Mouse (Mus musculus) intestine, embryonic 16.5 days (tissue): ENCODE measurements at regions not wholly inside any gene's neighbourhood (a gene's known extent, or its start where the extent isn't known, plus 50 kb on each side); places are given as distances from the start of the nearest gene placed in this dataset.
A peak's percentile ranks its signal among the peaks of the same experiment; 100 is the strongest.

Source experiments
- ATAC-seq: fragments of 200-750 bp; cut with Nextera tagmentation; 2 replicates; pipeline ENCODE4 v1.8.0; 2017; ENCODE audit warnings: moderate TSS enrichment, moderate library complexity
- H3K27ac ChIP-seq: fragments of 300-500 bp; sonication (generic); 2 replicates; pipeline ENCODE4 v1.5.1; 2014; ENCODE audit warnings: mild to moderate bottlenecking, low read length
- H3K27me3 ChIP-seq: fragments of 300-500 bp; sonication (generic); replicated peaks from 2 replicates; pipeline ENCODE4 v1.6.1; 2014; ENCODE audit warnings: low read length, control low read depth, mixed read lengths; ENCODE audit not compliant: control insufficient read depth, insufficient read depth
- H3K36me3 ChIP-seq: fragments of 300-500 bp; sonication (generic); 2 replicates; pipeline ENCODE4 v1.6.1; 2014; ENCODE audit warnings: low read length, control low read depth; ENCODE audit not compliant: control insufficient read depth, insufficient read depth
- H3K4me1 ChIP-seq: fragments of 300-500 bp; sonication (generic); 2 replicates; pipeline ENCODE4 v1.6.1; 2014; ENCODE audit warnings: low read length, control low read depth, mixed read lengths; ENCODE audit not compliant: control insufficient read depth, insufficient read depth
- H3K4me2 ChIP-seq: fragments of 300-500 bp; sonication (generic); 2 replicates; pipeline ENCODE4 v1.6.1; 2014; ENCODE audit warnings: low read depth, low read length, control low read depth
- H3K4me3 ChIP-seq: fragments of 300-500 bp; sonication (generic); 2 replicates; pipeline ENCODE4 v1.5.1; 2014; ENCODE audit warnings: mild to moderate bottlenecking, low read length
- H3K9ac ChIP-seq: fragments of 300-500 bp; sonication (generic); 2 replicates; pipeline ENCODE4 v1.6.1; 2014; ENCODE audit warnings: low read depth, low read length
- H3K9me3 ChIP-seq: fragments of 300-500 bp; sonication (generic); 2 replicates; pipeline ENCODE4 v1.6.1; 2016; ENCODE audit warnings: low read length, control low read depth; ENCODE audit not compliant: control insufficient read depth
- whole genome bisulfite sequencing: fragments of 180-500 bp; shearing (Covaris S2); extraction: QIAGEN DNeasy Blood & Tissue Kit; methylation state at CpG from one replicate; pipeline ENCODE4 v1.1.7; 2014; 5-methylcytosine and 5-hydroxymethylcytosine counted together

DNA sequence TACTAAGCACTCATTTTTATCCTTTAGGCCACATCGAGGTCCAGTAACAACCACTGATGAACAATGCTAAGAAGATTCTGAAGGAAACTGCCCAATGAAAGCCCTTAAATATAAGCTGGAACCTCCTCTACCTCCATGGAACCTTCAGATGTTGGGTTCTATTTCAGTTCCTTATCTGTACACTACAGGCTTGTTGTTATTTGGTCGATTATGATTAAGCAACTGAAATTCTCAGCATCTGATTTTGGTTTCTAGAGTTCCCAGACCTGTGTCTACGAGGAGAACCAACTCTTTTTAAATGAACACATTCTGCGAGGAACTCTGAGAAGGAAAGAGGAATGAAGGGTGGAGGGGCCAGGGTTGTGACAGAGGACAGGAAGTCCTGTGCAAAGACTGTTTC, 253.5 kb downstream of the Ndfip2 start:
- Histone ChIP-seq H3K27me3 (no peaks in the 10 kb centered on the region), H3K36me3 (no peaks in the 10 kb centered on the region), H3K4me1 (no peaks in the 10 kb centered on the region), H3K9me3 (no peaks in the 10 kb centered on the region), H3K4me3 (no peak overlapping the region), H3K4me2 (no peak overlapping the region), H3K9ac (no peak overlapping the region), H3K27ac (no peak overlapping the region)
- WGBS = 85% methylated on average over 4 of the region's 4 CpGs
- ATAC-seq = no peak

DNA sequence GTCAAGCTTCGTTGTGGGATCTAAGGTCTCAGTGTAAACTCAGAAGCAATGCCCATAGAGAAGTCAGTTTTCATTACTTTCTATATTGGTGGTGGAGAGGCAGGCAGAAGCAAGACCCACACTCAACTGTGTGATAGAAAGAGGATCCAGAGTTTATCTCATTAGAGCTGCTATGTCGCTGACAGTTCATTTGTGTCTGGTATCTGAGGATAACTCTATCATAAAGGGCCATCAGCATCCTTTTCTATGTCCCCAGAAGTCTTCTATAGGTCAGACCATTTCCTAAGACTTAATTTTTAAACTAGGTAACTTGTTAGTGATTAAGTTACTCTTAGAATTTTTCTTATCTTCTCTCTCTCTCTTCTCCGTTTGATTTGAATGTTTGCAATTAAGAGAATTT, 252.8 kb downstream of the Ndfip2 start:
- Histone ChIP-seq H3K4me3 (no peak overlapping the region), H3K27me3 (no peaks in the 10 kb centered on the region), H3K9me3 (no peaks in the 10 kb centered on the region), H3K4me1 (no peaks in the 10 kb centered on the region), H3K4me2 (no peak overlapping the region), H3K9ac (no peak overlapping the region), H3K27ac (no peak overlapping the region), H3K36me3 (no peaks in the 10 kb centered on the region)
- 79% methylated on average over 3 of the region's 3 CpGs for WGBS
- ATAC-seq = no peak

DNA sequence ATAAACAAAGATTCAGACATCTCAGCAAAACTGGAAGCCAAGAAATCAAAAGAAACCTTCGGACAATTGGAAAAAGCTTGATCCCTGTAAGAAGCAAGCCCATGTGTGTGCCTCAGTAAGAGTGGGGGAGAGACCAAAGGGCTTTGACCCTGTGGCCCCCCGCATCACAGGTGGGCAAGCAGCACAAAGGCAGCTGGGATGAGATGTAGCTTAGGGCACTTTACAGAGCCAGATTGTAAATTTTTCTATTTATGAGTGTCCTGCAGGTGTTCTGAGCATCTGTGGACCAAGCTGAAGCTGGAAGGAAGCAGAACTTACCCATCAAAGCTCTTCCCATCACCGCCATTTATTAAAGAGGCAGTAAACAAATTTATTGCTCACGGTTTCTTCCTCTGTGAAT, 246.9 kb downstream of the Ndfip2 start:
- H3K9ac ChIP-seq = no peak overlapping the region
- H3K27ac ChIP-seq = no peak overlapping the region
- no peaks in the 10 kb centered on the region for H3K36me3 ChIP-seq
- WGBS = 77% methylated on average over 4 of the region's 4 CpGs
- H3K4me1 ChIP-seq = peaks cover 17% of the 10 kb centered on the region; the same call in 1 of the 2 replicates
- no peak overlapping the region for H3K4me2 ChIP-seq
- H3K9me3 ChIP-seq = no peaks in the 10 kb centered on the region
- no peak overlapping the region for H3K4me3 ChIP-seq
- ATAC-seq = no peak
- H3K27me3 ChIP-seq = no peaks in the 10 kb centered on the region

DNA sequence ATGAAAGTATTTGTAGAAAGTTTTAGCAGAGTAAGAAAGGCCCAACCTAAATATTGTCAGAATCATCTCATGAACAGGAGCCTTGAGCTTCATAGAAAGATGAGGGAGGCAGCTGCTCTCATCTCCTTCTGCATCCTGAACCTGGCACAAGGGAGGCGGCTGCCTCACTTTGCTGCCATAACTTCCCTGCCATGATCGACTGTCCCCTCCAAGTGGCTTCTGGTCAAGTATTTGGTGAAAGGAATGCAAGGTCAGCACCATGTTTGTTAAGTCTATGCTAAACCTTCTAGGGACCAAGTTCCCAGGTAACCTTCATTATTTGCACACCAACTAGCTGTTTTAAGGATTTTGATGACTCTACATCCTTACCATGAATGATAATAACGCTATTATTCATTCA, 246.0 kb downstream of the Ndfip2 start:
- no peaks in the 10 kb centered on the region for H3K9me3 ChIP-seq
- H3K4me2 ChIP-seq = no peak overlapping the region
- H3K4me1 ChIP-seq = peaks cover 21% of the 10 kb centered on the region
- H3K36me3 ChIP-seq = no peaks in the 10 kb centered on the region
- H3K27me3 ChIP-seq = no peaks in the 10 kb centered on the region
- no peak for ATAC-seq
- no peak overlapping the region for H3K4me3 ChIP-seq
- 95% methylated on average over 3 of the region's 3 CpGs for WGBS
- H3K9ac ChIP-seq = no peak overlapping the region
- H3K27ac ChIP-seq = no peak overlapping the region

DNA sequence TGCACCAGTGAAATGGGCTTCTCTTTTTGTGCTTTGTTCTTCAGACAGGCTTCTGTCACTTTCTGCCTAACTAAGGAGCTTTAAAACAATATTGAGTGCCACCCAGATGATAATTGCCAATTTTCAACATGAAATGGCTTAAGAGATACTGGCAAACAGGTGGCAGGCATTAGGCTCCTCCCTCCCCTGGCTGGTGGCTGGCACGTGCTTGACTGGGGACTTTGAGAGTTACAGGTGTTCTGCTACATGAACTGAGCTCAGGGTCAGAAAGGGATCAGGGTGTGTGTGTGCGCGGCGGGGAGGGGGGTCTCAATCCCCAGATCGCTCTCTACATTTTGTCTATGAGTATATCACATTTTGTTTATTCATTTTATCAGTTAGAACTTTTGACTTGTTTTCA, 245.4 kb downstream of the Ndfip2 start:
- H3K9me3 ChIP-seq = no peaks in the 10 kb centered on the region
- no peak overlapping the region for H3K4me2 ChIP-seq
- ATAC-seq = no peak
- no peak overlapping the region for H3K27ac ChIP-seq
- H3K27me3 ChIP-seq = no peaks in the 10 kb centered on the region
- peaks cover 25% of the 10 kb centered on the region for H3K4me1 ChIP-seq
- no peak overlapping the region for H3K9ac ChIP-seq
- no peak overlapping the region for H3K4me3 ChIP-seq
- 81% methylated on average over 5 of the region's 5 CpGs for WGBS
- H3K36me3 ChIP-seq = no peaks in the 10 kb centered on the region

DNA sequence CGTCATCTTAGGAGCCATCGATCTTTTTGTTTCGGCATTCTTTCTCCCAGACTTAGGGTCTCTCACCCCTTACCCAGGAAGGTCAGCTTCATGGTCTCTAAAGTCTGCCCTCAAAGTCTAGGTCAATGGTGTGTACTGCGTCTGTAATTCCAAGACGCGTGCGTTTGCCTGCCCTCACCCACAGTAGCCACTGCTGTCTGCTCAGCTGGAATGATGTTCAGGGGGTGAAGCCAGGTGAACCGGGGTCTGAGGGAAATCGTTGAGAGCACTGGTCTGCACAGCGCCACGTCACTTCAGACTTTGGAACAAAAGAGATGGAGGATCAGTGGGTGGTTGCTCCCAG, 244.2 kb downstream of the Ndfip2 start:
- Histone ChIP-seq H3K27me3 (no peaks in the 10 kb centered on the region), H3K9ac (no peak overlapping the region), H3K4me1 (peaks cover 29% of the 10 kb centered on the region), H3K27ac (no peak overlapping the region), H3K9me3 (no peaks in the 10 kb centered on the region), H3K4me2 (no peak overlapping the region; the same call in 1 of the 2 replicates), H3K36me3 (no peaks in the 10 kb centered on the region), H3K4me3 (no peak overlapping the region)
- WGBS = 32% methylated on average over 11 of the region's 11 CpGs
- ATAC-seq = no peak; the same call in 1 of the 2 replicates

DNA sequence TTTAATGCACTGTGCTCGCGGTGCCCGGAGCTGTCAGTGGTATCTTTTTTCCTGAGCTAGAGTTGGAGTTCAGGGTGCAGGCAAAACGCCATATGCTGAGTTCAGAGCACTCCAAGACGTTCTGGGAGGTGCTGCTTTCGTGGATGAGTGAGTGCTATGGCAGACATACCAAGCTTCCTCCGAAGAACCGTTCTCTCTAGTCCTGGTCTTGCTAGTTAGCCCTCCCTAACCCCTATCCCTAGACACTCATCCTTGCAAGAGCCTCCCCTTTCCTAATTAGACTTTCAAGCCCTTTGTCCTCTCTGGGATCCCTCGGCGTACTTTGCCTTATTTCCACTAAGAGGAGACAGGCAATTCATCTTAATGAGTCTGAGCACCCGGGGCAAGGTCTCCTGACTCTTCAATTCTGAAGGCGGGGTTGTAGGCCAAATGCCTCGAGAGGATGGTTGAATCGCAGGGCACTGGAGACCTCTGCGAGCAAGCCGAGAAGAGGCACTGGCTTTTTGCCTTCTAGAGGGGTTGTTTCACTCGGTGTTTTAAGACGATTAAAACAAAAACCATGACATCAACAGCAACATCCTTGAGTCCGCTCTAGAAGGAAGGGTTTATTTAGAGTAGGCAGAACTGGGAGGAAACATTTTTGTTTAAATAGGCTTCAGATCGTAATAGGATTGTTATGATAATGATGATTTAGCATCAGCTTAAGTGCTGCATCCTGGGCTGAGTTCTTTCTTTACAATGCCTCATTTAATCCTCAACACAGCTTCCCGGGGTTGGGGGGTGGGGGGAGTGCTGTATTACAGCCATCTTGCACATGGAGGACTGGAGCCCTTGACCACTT, 243.6 kb downstream of the Ndfip2 start:
- 0 out of 2 replicates have a peak overlapping the region, but pooled peaks have one; percentile 3 for H3K27ac ChIP-seq
- H3K9me3 ChIP-seq = no peaks in the 10 kb centered on the region
- 10% methylated on average over 21 of the region's 21 CpGs for WGBS
- H3K4me2 ChIP-seq = peak overlapping the region; percentile 20
- no peaks in the 10 kb centered on the region for H3K27me3 ChIP-seq
- no peak overlapping the region for H3K9ac ChIP-seq
- ATAC-seq = peak; percentile 69
- H3K4me3 ChIP-seq = no peak overlapping the region
- H3K36me3 ChIP-seq = no peaks in the 10 kb centered on the region
- H3K4me1 ChIP-seq = peaks cover 29% of the 10 kb centered on the region

DNA sequence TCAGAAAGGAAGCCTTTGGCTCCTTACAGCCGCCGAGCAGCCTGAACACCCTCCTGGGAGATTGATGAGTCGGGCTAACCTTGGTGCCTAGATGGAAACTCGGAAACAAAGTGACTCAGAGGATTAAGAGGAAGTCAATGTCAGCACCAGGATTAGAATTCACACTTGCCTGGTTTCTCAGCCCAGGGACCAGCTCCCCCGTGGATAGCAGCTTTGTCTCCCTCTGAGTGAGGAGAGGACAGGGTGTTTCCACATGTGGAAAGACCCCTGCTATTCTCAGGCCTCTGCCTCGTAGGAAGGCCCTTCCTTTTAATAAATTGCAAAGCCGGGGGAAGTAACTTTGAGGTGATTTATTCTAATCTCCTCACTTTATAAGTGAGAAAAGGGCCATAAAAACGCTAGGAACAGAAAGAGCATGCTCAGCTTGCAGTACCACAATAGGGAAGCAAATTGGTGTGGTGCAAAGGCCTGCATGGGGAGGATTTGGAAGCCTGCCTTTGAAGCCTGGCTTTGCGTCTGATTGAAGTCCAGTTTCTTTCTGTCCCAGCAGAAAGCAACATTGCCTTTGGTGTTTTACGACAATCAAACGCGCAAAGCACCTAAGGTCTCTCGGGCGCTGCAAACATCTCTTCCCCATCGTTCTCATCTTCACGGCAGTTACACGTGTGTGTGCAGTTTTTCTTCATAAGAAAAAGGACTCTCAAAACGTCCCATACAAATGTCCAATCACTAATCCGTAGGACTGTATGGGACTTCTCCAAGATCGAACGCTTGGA, 242.8 kb downstream of the Ndfip2 start:
- no peak overlapping the region for H3K27ac ChIP-seq
- H3K4me1 ChIP-seq = peaks cover 29% of the 10 kb centered on the region
- no peaks in the 10 kb centered on the region for H3K27me3 ChIP-seq
- H3K4me3 ChIP-seq = no peak overlapping the region
- ATAC-seq = no peak
- no peaks in the 10 kb centered on the region for H3K36me3 ChIP-seq
- WGBS = 22% methylated on average over 21 of the region's 21 CpGs
- H3K4me2 ChIP-seq = peak overlapping the region; percentile 20
- H3K9ac ChIP-seq = no peak overlapping the region
- no peaks in the 10 kb centered on the region for H3K9me3 ChIP-seq

DNA sequence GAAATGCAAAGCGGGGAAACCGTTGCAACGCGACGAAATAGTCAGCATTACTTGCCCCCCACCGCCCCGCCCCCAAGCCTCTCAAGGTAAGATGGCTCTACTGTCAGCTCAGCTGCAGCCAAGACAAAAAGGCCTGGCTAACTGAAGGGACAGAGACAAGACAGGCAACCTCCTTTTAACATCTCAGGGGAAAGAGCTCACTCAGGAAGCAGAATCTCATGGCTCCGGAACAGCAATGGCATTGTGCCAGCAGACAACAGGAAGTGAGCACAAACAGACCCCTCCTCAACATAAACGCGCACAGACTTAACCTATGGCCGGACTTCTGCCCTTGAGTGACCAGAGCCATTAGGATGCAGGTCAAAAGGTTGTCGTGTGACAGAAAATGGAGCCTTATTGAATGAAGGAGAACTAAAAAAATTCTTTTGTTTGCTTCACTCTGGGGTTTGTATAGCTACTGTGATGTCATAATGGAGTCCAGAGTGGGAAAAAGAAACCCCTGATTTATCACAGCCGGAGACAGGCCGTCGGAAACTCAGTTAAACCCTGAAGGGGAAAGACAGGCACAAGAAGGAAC, 241.0 kb downstream of the Ndfip2 start:
- ATAC-seq = no peak
- H3K4me2 ChIP-seq = 0 out of 2 replicates have a peak overlapping the region, but pooled peaks have one; percentile 20
- no peaks in the 10 kb centered on the region for H3K9me3 ChIP-seq
- no peak overlapping the region; the same call in 1 of the 2 replicates for H3K4me3 ChIP-seq
- H3K36me3 ChIP-seq = no peaks in the 10 kb centered on the region
- no peaks in the 10 kb centered on the region for H3K27me3 ChIP-seq
- H3K27ac ChIP-seq = no peak overlapping the region
- 25% methylated on average over 15 of the region's 15 CpGs for WGBS
- no peak overlapping the region for H3K9ac ChIP-seq
- H3K4me1 ChIP-seq = peaks cover 29% of the 10 kb centered on the region
